Comparison of ENCODE assay signal across 7 mouse cellular contexts in genomic region chr16:14158936-14159745, GRCm38 (mm10). TPM values are rescaled to one million over a fixed set of nuclear protein-coding genes. Genes with fewer than 3 reads are reported as not detected.
DNase-seq lines count a peak whose midpoint lies in the region; ATAC-seq and TF ChIP-seq lines count a peak whose summit lies in the region.

No protein-coding gene starts in this region.

- peak overlapping the region; percentile 95 for H3K27ac ChIP-seq in embryonic facial prominence, embryonic 10.5 days (replicated peaks)
- peak overlapping the region; percentile 88 for H3K27ac ChIP-seq in intestine, postnatal 0 days (ENCODE audit: low read depth, low read length)
- H3K27ac ChIP-seq in midbrain, embryonic 12.5 days (replicated peaks), result peak overlapping the region; percentile 94
- peak overlapping the region; percentile 99 for H3K27ac ChIP-seq in small intestine, adult 2 months (ENCODE audit: insufficient read depth, low read depth, low read length)

- no peak for TF ChIP-seq CTCF in intestine, postnatal 0 days (IDR thresholded peaks at IDR 0.05; ENCODE audit: low read depth)
- TF ChIP-seq CTCF in small intestine, adult 2 months (IDR thresholded peaks at IDR 0.05; ENCODE audit: extremely low read depth, insufficient read length, insufficient replicate concordance, low read depth, low read length), result peak; percentile 37; the same call in 1 of the 2 replicates

- peak overlapping the region; percentile 86 for H3K4me3 ChIP-seq in embryonic facial prominence, embryonic 10.5 days
- peak overlapping the region; percentile 87 for H3K4me3 ChIP-seq in intestine, postnatal 0 days (ENCODE audit: low read depth, low read length)
- peak overlapping the region; percentile 69 for H3K4me3 ChIP-seq in midbrain, embryonic 12.5 days
- peak overlapping the region; percentile 99 for H3K4me3 ChIP-seq in small intestine, adult 2 months (ENCODE audit: low read depth, low read length)

- H3K9me3 ChIP-seq in embryonic facial prominence, embryonic 10.5 days, result no peaks in the 10 kb centered on the region
- no peaks in the 10 kb centered on the region for H3K9me3 ChIP-seq in intestine, postnatal 0 days (ENCODE audit: control insufficient read depth)
- no peaks in the 10 kb centered on the region for H3K9me3 ChIP-seq in midbrain, embryonic 12.5 days

- intact Hi-C loops in left cerebral cortex, postnatal 4 days (cut with DNase I), result no loop called here

- no peaks in the 10 kb centered on the region for H3K27me3 ChIP-seq in embryonic facial prominence, embryonic 10.5 days (replicated peaks; ENCODE audit: low read depth, poor library complexity, severe bottlenecking)
- H3K27me3 ChIP-seq in intestine, postnatal 0 days (replicated peaks; ENCODE audit: control insufficient read depth, insufficient read depth, low read length), result no peaks in the 10 kb centered on the region
- no peaks in the 10 kb centered on the region for H3K27me3 ChIP-seq in midbrain, embryonic 12.5 days
- H3K27me3 ChIP-seq in small intestine, adult 2 months (ENCODE audit: control insufficient read depth, insufficient read depth, low read length), result no peaks in the 10 kb centered on the region

- peak; percentile 99 for DNase-seq in adrenal gland, postnatal 10 days
- peak; percentile 100 for DNase-seq in embryonic facial prominence, embryonic 10.5 days (ENCODE audit: low spot score)
- peak; percentile 65 for DNase-seq in gonadal fat pad, adult 2 months (ENCODE audit: low read depth)
- peak; percentile 100 for DNase-seq in left cerebral cortex, postnatal 4 days

- under 1% methylated on average over 58 of the region's 58 CpGs for WGBS in embryonic facial prominence, embryonic 10.5 days
- 1% methylated on average over 50 of the region's 58 CpGs for WGBS in intestine, postnatal 0 days
- under 1% methylated on average over 50 of the region's 58 CpGs for WGBS in midbrain, embryonic 12.5 days
- 1% methylated on average over 57 of the region's 58 CpGs for WGBS in small intestine, adult 2 months

- H3K4me2 ChIP-seq in intestine, postnatal 0 days (replicated peaks; ENCODE audit: low read depth), result peak overlapping the region; percentile 77
- H3K4me2 ChIP-seq in midbrain, embryonic 12.5 days (replicated peaks), result peak overlapping the region; percentile 80

- H3K4me1 ChIP-seq in embryonic facial prominence, embryonic 10.5 days, result peaks cover 25% of the 10 kb centered on the region
- no peaks in the 10 kb centered on the region for H3K4me1 ChIP-seq in intestine, postnatal 0 days (replicated peaks; ENCODE audit: control insufficient read depth, insufficient read depth, low read length)
- H3K4me1 ChIP-seq in midbrain, embryonic 12.5 days, result peaks cover 15% of the 10 kb centered on the region
- H3K4me1 ChIP-seq in small intestine, adult 2 months (ENCODE audit: control insufficient read depth, insufficient read depth, insufficient read length, low read length), result peaks cover 3% of the 10 kb centered on the region; the same call in 1 of the 2 replicates

- ATAC-seq in intestine, postnatal 0 days, result peak; percentile 94
- ATAC-seq in midbrain, embryonic 12.5 days (ENCODE audit: low FRiP score, low read depth), result peak; percentile 91

- peak overlapping the region; percentile 84 for H3K9ac ChIP-seq in intestine, postnatal 0 days (ENCODE audit: low read depth, low read length)
- peak overlapping the region; percentile 71 for H3K9ac ChIP-seq in midbrain, embryonic 12.5 days (replicated peaks)

- 0 out of 2 replicates have a peak, but pooled peaks cover 3% of the 10 kb centered on the region for H3K36me3 ChIP-seq in embryonic facial prominence, embryonic 10.5 days (replicated peaks)
- H3K36me3 ChIP-seq in intestine, postnatal 0 days (ENCODE audit: control insufficient read depth, insufficient read depth), result no peaks in the 10 kb centered on the region; the same call in 1 of the 2 replicates
- no peaks in the 10 kb centered on the region for H3K36me3 ChIP-seq in midbrain, embryonic 12.5 days
- no peaks in the 10 kb centered on the region for H3K36me3 ChIP-seq in small intestine, adult 2 months (ENCODE audit: control insufficient read depth, insufficient read depth, low read length)

- TF ChIP-seq POLR2A in small intestine, adult 2 months (IDR thresholded peaks at IDR 0.05; ENCODE audit: low read depth, low read length), result peak; percentile 96

RNA-seq across cellular contexts. Expression of gene Nde1, which starts 3.9 kb away (rescaled TPM):
- 10 to 100 TPM; 35.9 to 39.0 TPM for total RNA-seq in adrenal gland, postnatal 10 days (2021)
- polyA plus RNA-seq in embryonic facial prominence, embryonic 10.5 days (2016; fragmentation: Nextera tagmentation; extraction: Ambion mirVana), result 182 and 197 TPM in 2 replicates
- 38.8 and 40.1 TPM in 2 replicates for polyA plus RNA-seq in gonadal fat pad, adult 2 months (2012; rRNA removed)
- polyA plus RNA-seq in intestine, postnatal 0 days (2015; fragmentation: Nextera tagmentation; extraction: Ambion mirVana), result 18.5 TPM in 2 replicates
- total RNA-seq in left cerebral cortex, postnatal 4 days (2021), result 10 to 100 TPM; 13.4 to 15.8 TPM
- polyA plus RNA-seq in midbrain, embryonic 12.5 days (2016; fragmentation: Nextera tagmentation; extraction: Ambion mirVana), result 137 and 142 TPM in 2 replicates
- 9.7 and 15.8 TPM in 2 replicates for polyA plus RNA-seq in small intestine, adult 2 months (2012; rRNA removed)

RNA-seq across cellular contexts. Expression of gene Marf1, which starts 4.0 kb away (rescaled TPM):
- 10 to 100 TPM; 64.9 to 66.4 TPM for total RNA-seq in adrenal gland, postnatal 10 days (2021)
- polyA plus RNA-seq in embryonic facial prominence, embryonic 10.5 days (2016; fragmentation: Nextera tagmentation; extraction: Ambion mirVana), result 17.1 and 17.3 TPM in 2 replicates
- polyA plus RNA-seq in gonadal fat pad, adult 2 months (2012; rRNA removed), result 15.0 and 15.6 TPM in 2 replicates
- 7.0 and 7.8 TPM in 2 replicates for polyA plus RNA-seq in intestine, postnatal 0 days (2015; fragmentation: Nextera tagmentation; extraction: Ambion mirVana)
- total RNA-seq in left cerebral cortex, postnatal 4 days (2021), result 10 to 100 TPM; 43.2 to 45.8 TPM
- 16.0 and 16.1 TPM in 2 replicates for polyA plus RNA-seq in midbrain, embryonic 12.5 days (2016; fragmentation: Nextera tagmentation; extraction: Ambion mirVana)
- 3.8 and 6.8 TPM in 2 replicates for polyA plus RNA-seq in small intestine, adult 2 months (2012; rRNA removed)

Comparison
In these comparisons a context has a peak if more than half of its experiments do, and no peak if none do; other contexts are left out.
1. Peak in every context shown above with its lines: DNase-seq, ATAC-seq, H3K4me3 ChIP-seq and H3K27ac ChIP-seq.